Mouse (Mus musculus): Measurements from ENCODE around the gene 1110051M20Rik. TPM values are rescaled to one million over a fixed set of nuclear protein-coding genes. Genes with fewer than 3 reads are reported as not detected.

1110051M20Rik gene
- total RNA-seq, 2 experiments from 2014 or later: 92.1 to 103 TPM

- peak; percentile 45 to 54 for DNase-seq (ENCODE audit: low spot score in 2 of 2)
These were observed 214.8 kb downstream of the 1110051M20Rik start for GRCm38 (mm10) chr2:91229735-91230134.

Small RNAs within 50 kb of the gene (microRNA-seq; reads per million reads assigned to microRNA genes)
- gene Gm22071: 0 reads per million in 2 experiments

Other genes starting within 250 kb of the 1110051M20Rik start
- 1 to 10 TPM; 3.5 to 3.6 TPM for gene Nr1h3, start 241.9 kb downstream of the 1110051M20Rik start, total RNA-seq (2021)
- 10 to 100 TPM; 49.5 TPM for gene Acp2, start 241.8 kb downstream of the 1110051M20Rik start, total RNA-seq (2021)
- 10 to 100 TPM; 10.9 to 13.5 TPM for gene Ddb2, start 207.7 kb downstream of the 1110051M20Rik start, total RNA-seq (2021)
- 10 to 100 TPM; 45.6 to 46.1 TPM for gene Pacsin3, start 188.8 kb downstream of the 1110051M20Rik start, total RNA-seq (2021)
- 10 to 100 TPM; 70.0 to 72.7 TPM for gene Arfgap2, start 179.7 kb downstream of the 1110051M20Rik start, total RNA-seq (2021)
- gene Lrp4, start 12.8 kb upstream of the 1110051M20Rik start, total RNA-seq (2021): 10 to 100 TPM; 21.0 to 23.1 TPM
- 100 to 1,000 TPM; 124 to 127 TPM for gene Ckap5, start 82.1 kb upstream of the 1110051M20Rik start, total RNA-seq (2021)
- gene F2, start 191.7 kb upstream of the 1110051M20Rik start, total RNA-seq (2021): under 1 TPM in 1 of 2 experiments, not detected in 1; 0.14 TPM
- 10 to 100 TPM; 10.2 to 11.4 TPM for gene Zfp408, start 205.1 kb upstream of the 1110051M20Rik start, total RNA-seq (2021)
- 10 to 100 TPM; 67.0 to 67.9 TPM for gene Arhgap1, start 205.2 kb upstream of the 1110051M20Rik start, total RNA-seq (2021)